Mouse (Mus musculus): Measurements from ENCODE around the gene Lmf2.

DNA sequence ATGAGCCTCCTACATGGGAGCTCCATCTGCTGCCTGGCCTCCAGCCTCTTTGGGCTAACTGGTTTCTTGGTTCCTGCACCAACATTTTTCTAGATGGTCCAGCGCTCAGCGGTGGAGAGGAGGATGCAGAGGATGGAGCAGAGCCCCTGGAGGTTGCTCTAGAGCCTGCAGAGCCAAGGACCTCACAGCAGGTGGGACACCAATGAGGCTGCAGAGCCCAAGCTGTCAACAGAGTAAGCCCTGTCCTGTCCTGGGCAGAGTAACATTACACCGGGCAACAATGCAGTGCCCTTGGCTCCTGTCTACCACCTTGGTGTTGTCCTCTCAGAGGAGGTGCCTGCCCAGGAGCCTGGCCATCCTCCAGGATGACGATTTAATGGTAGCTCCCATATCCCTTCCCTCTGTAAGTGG is 9.7 kb upstream of the Lmf2 start:
- TF ChIP-seq CTCF (IDR thresholded peaks at IDR 0.05; ENCODE audit: low read depth) (no peak), EP300 (IDR thresholded peaks at IDR 0.05; ENCODE audit: low read depth) (no peak)

Data from liver, embryonic 14.5 days (tissue).